Mouse (Mus musculus): ENCODE results near the gene Zdhhc19. TPM values are rescaled to one million over a fixed set of nuclear protein-coding genes. Genes with fewer than 3 reads are reported as not detected.

The Zdhhc19 gene
- polyA plus RNA-seq, 1 experiment = not detected

- DNase-seq (ENCODE audit: extremely low spot score in 1 of 2, low spot score in 1 of 2) = no peak
Measured at GRCm38 (mm10) chr16:32602193-32602685, 106.2 kb downstream of the Zdhhc19 start.

- no peak for DNase-seq (ENCODE audit: extremely low spot score in 1 of 2, low spot score in 1 of 2)
Measured at GRCm38 (mm10) chr16:32607562-32608343, 111.7 kb downstream of the Zdhhc19 start.

GRCm38 (mm10) chr16:32608344-32608711, 112.3 kb downstream of the Zdhhc19 start:
- no peak for DNase-seq (ENCODE audit: extremely low spot score in 1 of 2, low spot score in 1 of 2)

GRCm38 (mm10) chr16:32608712-32609400, 112.8 kb downstream of the Zdhhc19 start, which contains the start of gene Tfrc:
Gene Tfrc, plus strand, starts transcription at chr16:32608920.
- peak; percentile 94 to 97 for DNase-seq (ENCODE audit: extremely low spot score in 1 of 2, low spot score in 1 of 2)

GRCm38 (mm10) chr16:32609401-32609779, 113.3 kb downstream of the Zdhhc19 start:
- DNase-seq (ENCODE audit: extremely low spot score in 1 of 2, low spot score in 1 of 2) = no peak

- DNase-seq (ENCODE audit: extremely low spot score in 1 of 2, low spot score in 1 of 2) = no peak
Measured at GRCm38 (mm10) chr16:32610460-32611255, 114.6 kb downstream of the Zdhhc19 start.

Other genes starting within 250 kb of the Zdhhc19 start
- gene Fbxo45, start 249.1 kb upstream of the Zdhhc19 start, polyA plus RNA-seq (2012; rRNA removed) = 23.1 and 25.6 TPM in 2 replicates
- 10.6 and 11.9 TPM in 2 replicates for gene Wdr53, start 249.0 kb upstream of the Zdhhc19 start, polyA plus RNA-seq (2012; rRNA removed)
- gene Smco1, start 224.8 kb upstream of the Zdhhc19 start, polyA plus RNA-seq (2012; rRNA removed) = 0.13 and 0.26 TPM in 2 replicates
- 15.5 and 16.9 TPM in 2 replicates for gene Rnf168, start 218.8 kb upstream of the Zdhhc19 start, polyA plus RNA-seq (2012; rRNA removed)
- gene Ubxn7, start 164.0 kb upstream of the Zdhhc19 start, polyA plus RNA-seq (2012; rRNA removed) = 15.4 and 16.8 TPM in 2 replicates
- 0.08 TPM in 1 of 2 replicates, not detected in the other for gene Tm4sf19, start 95.8 kb upstream of the Zdhhc19 start, polyA plus RNA-seq (2012; rRNA removed)
- gene Tctex1d2, start 76.6 kb upstream of the Zdhhc19 start, polyA plus RNA-seq (2012; rRNA removed) = 24.6 and 27.7 TPM in 2 replicates
- 24.5 and 24.6 TPM in 2 replicates for gene Pcyt1a, start 65.3 kb upstream of the Zdhhc19 start, polyA plus RNA-seq (2012; rRNA removed)
- 0.04 TPM in 1 of 2 replicates, not detected in the other for gene Slc51a, start 8.4 kb upstream of the Zdhhc19 start, polyA plus RNA-seq (2012; rRNA removed)
- 86.9 and 96.3 TPM in 2 replicates for gene Tfrc, start 112.7 kb downstream of the Zdhhc19 start, polyA plus RNA-seq (2012; rRNA removed)
- gene Tnk2, start 147.6 kb downstream of the Zdhhc19 start, polyA plus RNA-seq (2012; rRNA removed) = 175 and 204 TPM in 2 replicates
- gene Muc4, start 239.6 kb downstream of the Zdhhc19 start, polyA plus RNA-seq (2012; rRNA removed) = 0.02 and 0.08 TPM in 2 replicates

Data from frontal cortex, adult 2 months (tissue).